Mouse (Mus musculus): ENCODE results near the gene Tppp3.

Tppp3 gene

GRCm38 (mm10) chr8:105446127-105446552, 25.2 kb downstream of the Tppp3 start:
- in situ Hi-C loops (cut with MboI; ENCODE audit: low pct_unique_long_range_greater_than_20kb in 1 of 2, low sequenced_read_pairs in 2 of 2, unreplicated experiment in 1 of 2): no loop called here

GRCm38 (mm10) chr8:105445296-105446126, 25.8 kb downstream of the Tppp3 start:
- in situ Hi-C loops (cut with MboI; ENCODE audit: low pct_unique_long_range_greater_than_20kb in 1 of 2, low sequenced_read_pairs in 2 of 2, unreplicated experiment in 1 of 2): no loop called here

- in situ Hi-C loops (cut with MboI; ENCODE audit: low pct_unique_long_range_greater_than_20kb in 1 of 2, low sequenced_read_pairs in 2 of 2, unreplicated experiment in 1 of 2): no loop called here
Observed at GRCm38 (mm10) chr8:105442661-105443060, 28.7 kb downstream of the Tppp3 start.

GRCm38 (mm10) chr8:105441433-105441832, 29.9 kb downstream of the Tppp3 start:
- in situ Hi-C loops (cut with MboI; ENCODE audit: low pct_unique_long_range_greater_than_20kb in 1 of 2, low sequenced_read_pairs in 2 of 2, unreplicated experiment in 1 of 2): no loop called here

GRCm38 (mm10) chr8:105438865-105439264, 32.5 kb downstream of the Tppp3 start:
- in situ Hi-C loops (cut with MboI; ENCODE audit: low pct_unique_long_range_greater_than_20kb in 1 of 2, low sequenced_read_pairs in 2 of 2, unreplicated experiment in 1 of 2): loop anchor here in 1 of 2 experiments (5.0 kb wide), 1 partner anchor 33 kb away; the partner anchor contains the start of gene Tppp3

- in situ Hi-C loops (cut with MboI; ENCODE audit: low pct_unique_long_range_greater_than_20kb in 1 of 2, low sequenced_read_pairs in 2 of 2, unreplicated experiment in 1 of 2): loop anchor here in 1 of 2 experiments (5.0 kb wide), 1 partner anchor 35 kb away; the partner anchor contains the start of gene Tppp3
Observed at GRCm38 (mm10) chr8:105437078-105437748, 34.1 kb downstream of the Tppp3 start.

GRCm38 (mm10) chr8:105436218-105436617, 35.1 kb downstream of the Tppp3 start:
- in situ Hi-C loops (cut with MboI; ENCODE audit: low pct_unique_long_range_greater_than_20kb in 1 of 2, low sequenced_read_pairs in 2 of 2, unreplicated experiment in 1 of 2): loop anchor here in 1 of 2 experiments (5.0 kb wide), 1 partner anchor 36 kb away; the partner anchor contains the start of gene Tppp3

- in situ Hi-C loops (cut with MboI; ENCODE audit: low pct_unique_long_range_greater_than_20kb in 1 of 2, low sequenced_read_pairs in 2 of 2, unreplicated experiment in 1 of 2): no loop called here
Observed at GRCm38 (mm10) chr8:105434136-105434535, 37.2 kb downstream of the Tppp3 start.

- in situ Hi-C loops (cut with MboI; ENCODE audit: low pct_unique_long_range_greater_than_20kb in 1 of 2, low sequenced_read_pairs in 2 of 2, unreplicated experiment in 1 of 2): no loop called here
Observed at GRCm38 (mm10) chr8:105433511-105433910, 37.8 kb downstream of the Tppp3 start.

DNA sequence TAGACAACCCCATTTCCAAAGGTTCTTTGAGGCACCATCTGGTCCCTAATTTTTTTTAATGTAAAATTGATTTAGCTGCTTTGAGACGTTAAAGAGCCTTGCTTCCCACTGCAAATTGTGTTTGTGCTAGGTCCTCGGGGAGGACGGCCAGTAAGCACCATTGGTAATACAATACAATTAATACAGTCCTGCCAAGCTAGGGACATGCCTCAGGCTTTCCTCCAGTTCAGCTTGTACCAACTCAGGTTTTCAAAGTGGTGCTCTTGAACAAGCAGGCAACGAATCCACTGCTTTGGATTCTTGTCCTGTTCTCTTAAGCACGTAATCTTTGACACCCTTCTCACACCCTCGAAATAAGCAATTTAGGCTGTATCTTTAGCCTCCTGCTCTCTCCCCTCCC, 38.3 kb downstream of the Tppp3 start:
- in situ Hi-C loops (cut with MboI; ENCODE audit: low pct_unique_long_range_greater_than_20kb in 1 of 2, low sequenced_read_pairs in 2 of 2, unreplicated experiment in 1 of 2): no loop called here

GRCm38 (mm10) chr8:105431743-105432515, 39.4 kb downstream of the Tppp3 start:
- in situ Hi-C loops (cut with MboI; ENCODE audit: low pct_unique_long_range_greater_than_20kb in 1 of 2, low sequenced_read_pairs in 2 of 2, unreplicated experiment in 1 of 2): no loop called here

DNA sequence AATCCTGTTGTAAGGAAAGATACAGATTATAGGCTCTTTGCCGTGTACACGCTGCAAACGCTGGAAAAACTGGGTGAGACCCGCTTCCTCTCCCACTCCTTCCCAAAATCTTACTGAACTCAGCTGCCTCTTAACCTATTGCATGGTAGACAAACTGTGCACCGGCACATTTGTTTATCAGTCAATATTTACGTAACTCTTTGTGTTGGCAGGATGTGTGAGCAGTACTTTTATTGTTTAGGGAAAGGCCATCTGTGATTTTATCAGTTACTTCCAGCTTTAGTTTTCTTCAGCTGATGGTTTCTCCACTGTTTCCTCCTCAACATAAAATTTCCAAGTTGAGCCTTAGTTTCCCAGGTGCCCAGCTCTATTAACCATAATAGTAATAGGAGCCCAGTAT, 44.4 kb downstream of the Tppp3 start:
- in situ Hi-C loops (cut with MboI; ENCODE audit: low pct_unique_long_range_greater_than_20kb in 1 of 2, low sequenced_read_pairs in 2 of 2, unreplicated experiment in 1 of 2): no loop called here

DNA sequence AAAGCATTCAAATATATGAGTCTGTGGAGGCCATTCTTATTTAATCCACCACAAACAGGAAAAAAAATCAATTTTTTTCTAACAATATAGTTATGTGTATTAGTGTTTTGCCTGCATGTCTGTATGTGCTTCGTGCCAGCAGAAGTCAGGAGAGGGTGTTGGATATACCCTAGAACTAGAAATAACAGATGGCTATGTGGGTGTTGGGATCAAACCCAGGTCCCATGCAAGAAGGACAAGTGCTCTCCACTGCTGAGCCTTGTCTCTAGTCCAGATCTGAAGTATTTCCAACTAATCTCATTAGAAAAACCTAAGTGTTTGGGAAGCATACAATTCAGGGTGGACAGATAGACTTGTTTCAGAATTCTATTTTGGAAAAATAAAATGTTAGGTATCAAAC, 49.3 kb downstream of the Tppp3 start:
- in situ Hi-C loops (cut with MboI; ENCODE audit: low pct_unique_long_range_greater_than_20kb in 1 of 2, low sequenced_read_pairs in 2 of 2, unreplicated experiment in 1 of 2): no loop called here

- in situ Hi-C loops (cut with MboI; ENCODE audit: low pct_unique_long_range_greater_than_20kb in 1 of 2, low sequenced_read_pairs in 2 of 2, unreplicated experiment in 1 of 2): no loop called here
Observed at GRCm38 (mm10) chr8:105419800-105420199, 51.5 kb downstream of the Tppp3 start.

DNA sequence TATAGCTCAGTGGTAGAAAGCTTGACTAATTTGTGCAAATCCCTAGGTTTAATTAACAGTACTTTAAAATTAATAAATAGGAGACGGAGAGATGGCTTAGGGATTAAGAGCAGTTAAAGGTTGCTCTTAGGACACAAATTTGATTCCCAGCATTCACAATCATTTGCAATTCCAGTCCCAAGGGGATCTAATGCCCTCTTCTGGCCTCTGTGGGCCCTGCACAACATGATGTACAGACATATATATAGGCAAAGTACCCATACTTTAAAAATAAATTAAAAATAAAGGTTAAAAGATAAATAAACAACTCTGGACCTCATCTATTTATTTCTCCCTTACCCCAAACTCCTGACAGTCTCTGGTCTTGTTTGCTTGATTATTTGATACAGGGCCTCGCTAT, 52.3 kb downstream of the Tppp3 start:
- in situ Hi-C loops (cut with MboI; ENCODE audit: low pct_unique_long_range_greater_than_20kb in 1 of 2, low sequenced_read_pairs in 2 of 2, unreplicated experiment in 1 of 2): no loop called here
